Mouse (Mus musculus) neural tube, embryonic 13.5 days (tissue): Measurements from ENCODE around the gene Pdzd2. TPM values are rescaled to one million over a fixed set of nuclear protein-coding genes. Genes with fewer than 3 reads are reported as not detected.

Experiments
- ATAC-seq: fragments of 200-750 bp; cut with Nextera tagmentation; 2 replicates; pipeline ENCODE4 v1.8.0; 2017; ENCODE audit warnings: low read depth, mild to moderate bottlenecking, moderate TSS enrichment, moderate library complexity
- H3K27ac ChIP-seq: fragments of 300-500 bp; sonication (generic); replicated peaks from 2 replicates; pipeline ENCODE4 v1.5.1; 2015; ENCODE audit warnings: moderate library complexity, mild to moderate bottlenecking, inconsistent platforms
- H3K27me3 ChIP-seq: fragments of 300-500 bp; sonication (generic); 2 replicates; pipeline ENCODE4 v1.6.1; 2015; ENCODE audit warnings: mild to moderate bottlenecking, inconsistent platforms
- H3K36me3 ChIP-seq: fragments of 300-500 bp; sonication (generic); 2 replicates; pipeline ENCODE4 v1.6.1; 2015; ENCODE audit warnings: mild to moderate bottlenecking, inconsistent platforms
- H3K4me1 ChIP-seq: fragments of 300-500 bp; sonication (generic); replicated peaks from 2 replicates; pipeline ENCODE4 v1.6.1; 2015; ENCODE audit warnings: inconsistent platforms
- H3K4me2 ChIP-seq: fragments of 300-500 bp; sonication (generic); 2 replicates; pipeline ENCODE4 v1.6.1; 2015; ENCODE audit warnings: inconsistent platforms, mild to moderate bottlenecking, moderate library complexity
- H3K4me3 ChIP-seq: fragments of 300-500 bp; sonication (generic); 2 replicates; pipeline ENCODE4 v1.5.1; 2015; ENCODE audit warnings: mild to moderate bottlenecking, inconsistent platforms
- H3K9ac ChIP-seq: fragments of 300-500 bp; sonication (generic); 2 replicates; pipeline ENCODE4 v1.6.1; 2015; ENCODE audit warnings: moderate library complexity, mild to moderate bottlenecking, inconsistent platforms
- H3K9me3 ChIP-seq: fragments of 300-500 bp; sonication (generic); 2 replicates; pipeline ENCODE4 v1.6.1; 2016; ENCODE audit warnings: inconsistent platforms
- WGBS: fragments of 180-500 bp; shearing (Covaris S2); methylation state at CpG from one replicate; pipeline ENCODE4 v1.1.7; 2015; 5-methylcytosine and 5-hydroxymethylcytosine counted together
- polyA plus RNA-seq: library from polyadenylated mRNA; unstranded; fragments of >200 nt; fragmentation: Nextera tagmentation; extraction: Ambion mirVana; gene quantifications from 2 replicates; pipeline ENCODE4 v1.2.1, GENCODE M21; 2015

Pdzd2 gene
- polyA plus RNA-seq, 1 experiment from 2014 or later = 6.0 TPM

DNA sequence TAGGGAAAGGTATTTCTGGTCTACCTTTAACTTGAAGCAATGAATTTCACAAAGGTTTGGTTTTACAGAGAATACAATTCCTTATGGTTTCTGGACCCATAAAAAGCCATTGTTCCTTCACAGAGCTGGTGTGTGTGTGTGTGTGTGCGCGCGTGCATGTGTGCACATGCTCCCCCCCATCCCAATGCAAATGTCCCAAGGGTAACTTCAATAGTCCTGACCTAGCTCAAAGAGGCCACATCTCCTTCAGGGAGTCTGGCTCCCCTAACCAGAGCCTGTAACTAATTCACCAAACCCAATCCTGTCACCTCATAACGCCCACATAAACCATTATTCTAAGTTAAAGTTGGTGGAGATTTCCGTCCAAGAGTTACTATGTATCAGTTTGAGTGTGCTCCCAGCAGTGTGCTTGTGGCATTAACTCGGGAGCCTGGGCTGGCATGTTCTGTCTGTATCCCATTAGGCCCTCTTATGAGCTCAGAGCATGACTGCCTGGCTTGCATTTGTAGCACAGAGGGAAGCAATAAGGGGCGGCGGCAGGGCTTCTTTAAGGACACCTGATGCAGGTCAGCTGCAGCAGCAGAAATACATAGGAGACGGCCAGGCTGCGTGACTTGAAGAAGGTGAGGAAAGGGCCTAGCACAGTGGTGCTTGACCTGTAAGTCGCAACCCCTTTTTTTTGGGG lies 200.0 kb downstream of the Pdzd2 start:
- Histone ChIP-seq H3K4me2 (no peak overlapping the region), H3K9ac (no peak overlapping the region), H3K4me1 (peaks cover 11% of the 10 kb centered on the region), H3K9me3 (no peaks in the 10 kb centered on the region), H3K36me3 (no peaks in the 10 kb centered on the region), H3K27ac (no peak overlapping the region), H3K27me3 (no peaks in the 10 kb centered on the region), H3K4me3 (no peak overlapping the region)
- ATAC-seq = no peak
- 91% methylated on average over 11 of the region's 11 CpGs for WGBS

GRCm38 (mm10) chr15:12533254-12533653 lies 206.5 kb downstream of the Pdzd2 start:
- Histone ChIP-seq H3K4me2 (no peak overlapping the region), H3K9ac (no peak overlapping the region), H3K4me3 (no peak overlapping the region), H3K9me3 (no peaks in the 10 kb centered on the region), H3K4me1 (no peaks in the 10 kb centered on the region), H3K36me3 (no peaks in the 10 kb centered on the region), H3K27me3 (no peaks in the 10 kb centered on the region), H3K27ac (no peak overlapping the region)
- WGBS = 82% methylated on average over 5 of the region's 5 CpGs
- ATAC-seq = no peak

DNA sequence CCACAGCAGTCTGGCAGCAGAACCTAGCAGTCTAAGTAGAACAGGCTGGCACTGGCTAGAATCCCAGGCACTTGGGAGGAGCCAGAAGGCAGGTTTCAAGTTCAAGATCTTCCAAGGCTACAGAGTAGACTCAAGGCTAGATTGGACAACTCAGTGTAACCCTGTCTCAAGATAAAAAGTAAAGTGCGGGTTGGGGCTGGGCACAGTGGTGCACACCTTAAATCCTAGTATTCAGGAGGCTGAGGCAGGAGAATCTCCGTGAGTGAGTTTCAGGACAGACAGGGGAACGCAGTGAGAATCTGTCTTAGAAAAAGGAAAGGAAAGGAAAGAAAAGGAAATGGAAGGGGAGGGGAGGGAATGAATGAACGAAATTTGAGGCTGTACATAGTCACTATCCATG lies 207.2 kb downstream of the Pdzd2 start:
- no peak for ATAC-seq
- no peaks in the 10 kb centered on the region for H3K4me1 ChIP-seq
- H3K9me3 ChIP-seq = no peaks in the 10 kb centered on the region
- no peak overlapping the region for H3K4me3 ChIP-seq
- H3K4me2 ChIP-seq = no peak overlapping the region
- H3K9ac ChIP-seq = no peak overlapping the region
- WGBS = 95% methylated on average over 4 of the region's 4 CpGs
- no peaks in the 10 kb centered on the region for H3K36me3 ChIP-seq
- H3K27ac ChIP-seq = no peak overlapping the region
- no peaks in the 10 kb centered on the region for H3K27me3 ChIP-seq

DNA sequence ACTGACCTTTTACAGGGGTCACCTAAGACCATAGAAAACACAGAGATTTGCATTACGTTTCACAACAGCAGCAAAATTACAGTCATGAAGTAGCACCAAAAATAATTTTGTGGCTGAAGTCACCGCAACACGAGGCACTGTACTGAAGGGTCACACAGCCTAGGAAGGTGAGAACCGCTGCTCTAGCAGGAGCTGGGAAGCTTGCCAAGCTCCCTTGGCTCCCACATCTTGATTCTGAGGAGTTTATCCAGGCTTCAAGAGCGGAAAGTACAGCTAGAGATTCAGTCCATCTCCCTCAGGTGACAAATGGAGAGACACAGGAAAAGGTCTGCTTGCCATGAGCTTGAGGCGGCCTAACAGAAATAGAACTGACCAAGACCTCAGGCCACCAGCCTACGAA lies 216.9 kb downstream of the Pdzd2 start:
- Histone ChIP-seq H3K4me3 (no peak overlapping the region), H3K27me3 (no peaks in the 10 kb centered on the region), H3K4me1 (peaks cover 33% of the 10 kb centered on the region), H3K36me3 (no peaks in the 10 kb centered on the region), H3K4me2 (no peak overlapping the region), H3K9ac (no peak overlapping the region), H3K27ac (no peak overlapping the region), H3K9me3 (no peaks in the 10 kb centered on the region)
- 83% methylated on average over 7 of the region's 7 CpGs for WGBS
- ATAC-seq = no peak

- WGBS = 62% methylated on average over 9 of the region's 9 CpGs
- Histone ChIP-seq H3K9me3 (no peaks in the 10 kb centered on the region), H3K4me2 (no peak overlapping the region), H3K36me3 (no peaks in the 10 kb centered on the region), H3K4me1 (peaks cover 45% of the 10 kb centered on the region), H3K27ac (no peak overlapping the region), H3K27me3 (no peaks in the 10 kb centered on the region), H3K4me3 (no peak overlapping the region), H3K9ac (no peak overlapping the region)
- 0 out of 2 replicates have a peak, but pooled peaks have one; percentile 19 for ATAC-seq
Observed at GRCm38 (mm10) chr15:12520292-12520691, 219.4 kb downstream of the Pdzd2 start.

GRCm38 (mm10) chr15:12518370-12518973 lies 221.3 kb downstream of the Pdzd2 start:
- Histone ChIP-seq H3K36me3 (no peaks in the 10 kb centered on the region), H3K4me2 (no peak overlapping the region), H3K9ac (no peak overlapping the region), H3K9me3 (no peaks in the 10 kb centered on the region), H3K27me3 (no peaks in the 10 kb centered on the region), H3K27ac (no peak overlapping the region), H3K4me3 (no peak overlapping the region), H3K4me1 (peaks cover 49% of the 10 kb centered on the region)
- 61% methylated on average over 14 of the region's 14 CpGs for WGBS
- ATAC-seq = no peak

DNA sequence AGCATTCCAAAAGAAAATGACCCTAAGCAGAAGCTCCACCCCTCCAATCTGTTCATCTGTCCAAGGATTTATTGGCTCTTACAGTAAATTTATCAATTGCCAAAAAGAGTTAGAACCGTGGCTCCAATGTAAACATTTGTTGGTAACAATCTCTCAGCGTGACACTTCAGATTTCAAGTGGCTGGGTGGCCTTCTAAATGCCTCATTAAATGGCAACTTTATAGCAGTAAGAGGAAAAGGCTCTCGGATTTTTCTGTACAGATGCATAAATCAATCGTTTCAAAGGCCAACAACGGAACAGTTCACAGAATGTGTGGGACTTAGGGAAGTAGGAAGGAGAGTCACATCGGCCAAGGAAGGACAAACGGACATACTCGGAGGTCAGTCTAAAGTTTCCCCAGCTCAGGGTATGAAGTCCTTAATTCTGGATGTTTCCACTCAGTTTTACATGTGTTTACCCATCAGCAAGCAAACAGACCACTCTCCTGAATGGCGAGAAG lies 222.4 kb downstream of the Pdzd2 start:
- no peak for ATAC-seq

GRCm38 (mm10) chr15:12515272-12515844 lies 224.4 kb downstream of the Pdzd2 start:
- Histone ChIP-seq H3K27ac (no peak overlapping the region), H3K36me3 (no peaks in the 10 kb centered on the region), H3K4me1 (peaks cover 40% of the 10 kb centered on the region), H3K4me2 (no peak overlapping the region), H3K4me3 (no peak overlapping the region), H3K9ac (no peak overlapping the region), H3K9me3 (no peaks in the 10 kb centered on the region), H3K27me3 (no peaks in the 10 kb centered on the region)
- ATAC-seq = peak; percentile 24; the same call in 1 of the 2 replicates
- 52% methylated on average over 9 of the region's 9 CpGs for WGBS

More for the DNA sequence above, 222.4 kb downstream of the Pdzd2 start:
- H3K27ac ChIP-seq = no peak overlapping the region
- H3K9ac ChIP-seq = no peak overlapping the region
- H3K27me3 ChIP-seq = no peaks in the 10 kb centered on the region
- H3K4me2 ChIP-seq = no peak overlapping the region
- H3K4me1 ChIP-seq = peaks cover 49% of the 10 kb centered on the region
- WGBS = 58% methylated on average over 9 of the region's 9 CpGs
- H3K9me3 ChIP-seq = no peaks in the 10 kb centered on the region
- no peak overlapping the region for H3K4me3 ChIP-seq
- H3K36me3 ChIP-seq = no peaks in the 10 kb centered on the region

GRCm38 (mm10) chr15:12513526-12513925 lies 226.2 kb downstream of the Pdzd2 start:
- H3K27me3 ChIP-seq = no peaks in the 10 kb centered on the region
- peaks cover 24% of the 10 kb centered on the region for H3K4me1 ChIP-seq
- ATAC-seq = no peak
- no peak overlapping the region for H3K4me2 ChIP-seq
- 84% methylated on average over 9 of the region's 9 CpGs for WGBS
- H3K9ac ChIP-seq = no peak overlapping the region
- no peak overlapping the region for H3K4me3 ChIP-seq
- H3K27ac ChIP-seq = no peak overlapping the region
- H3K9me3 ChIP-seq = no peaks in the 10 kb centered on the region
- H3K36me3 ChIP-seq = no peaks in the 10 kb centered on the region

GRCm38 (mm10) chr15:12508765-12509377 lies 230.9 kb downstream of the Pdzd2 start:
- Histone ChIP-seq H3K9ac (no peak overlapping the region), H3K27ac (no peak overlapping the region), H3K9me3 (no peaks in the 10 kb centered on the region), H3K4me3 (no peak overlapping the region), H3K4me1 (peaks cover 21% of the 10 kb centered on the region), H3K4me2 (no peak overlapping the region), H3K27me3 (no peaks in the 10 kb centered on the region), H3K36me3 (no peaks in the 10 kb centered on the region)
- WGBS = 92% methylated on average over 10 of the region's 10 CpGs
- ATAC-seq = no peak

DNA sequence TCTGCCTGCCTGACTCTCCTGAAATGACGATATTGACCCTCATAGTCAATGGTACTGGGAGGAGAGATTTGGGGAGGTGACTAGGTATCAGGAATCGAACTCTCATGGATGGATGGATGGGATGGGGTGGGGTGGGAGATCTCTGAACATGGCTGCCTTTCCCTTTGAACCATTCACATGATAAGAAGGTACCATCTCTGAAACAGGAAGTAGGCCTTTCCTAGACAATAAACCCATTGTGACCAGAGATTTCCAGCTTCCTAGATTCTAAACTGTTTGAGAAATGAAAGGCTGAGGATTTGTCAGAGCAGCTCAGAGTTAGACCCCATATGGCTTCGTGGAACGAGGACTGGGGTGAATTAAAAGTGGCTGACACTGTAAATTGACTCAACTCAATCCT lies 232.2 kb downstream of the Pdzd2 start:
- WGBS = 79% methylated on average over 4 of the region's 4 CpGs
- H3K9me3 ChIP-seq = no peaks in the 10 kb centered on the region
- H3K27ac ChIP-seq = no peak overlapping the region
- no peak overlapping the region for H3K4me2 ChIP-seq
- no peak overlapping the region for H3K4me3 ChIP-seq
- H3K9ac ChIP-seq = no peak overlapping the region
- ATAC-seq = no peak
- no peaks in the 10 kb centered on the region for H3K36me3 ChIP-seq
- no peaks in the 10 kb centered on the region for H3K27me3 ChIP-seq
- H3K4me1 ChIP-seq = peaks cover 21% of the 10 kb centered on the region

DNA sequence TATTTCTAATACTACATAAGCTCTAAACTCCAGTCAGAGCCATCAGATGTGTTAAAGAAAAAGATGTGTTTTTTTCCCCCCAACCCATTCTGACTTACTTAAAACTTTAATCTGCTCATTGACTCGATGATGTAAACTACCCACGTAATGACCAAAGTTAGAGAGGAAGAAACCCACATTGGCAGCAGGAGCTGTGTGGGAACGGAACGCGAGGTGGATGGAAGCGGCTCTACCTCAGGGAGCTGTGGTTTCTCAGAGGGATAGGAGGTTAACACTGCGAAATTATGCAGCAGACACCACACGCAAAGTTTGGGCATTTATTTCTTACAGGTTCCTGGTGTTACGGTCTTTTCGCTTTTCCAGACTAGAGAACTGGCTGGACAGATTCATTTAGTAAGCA lies 233.2 kb downstream of the Pdzd2 start:
- ATAC-seq = peak; percentile 52; the same call in 1 of the 2 replicates
- H3K9me3 ChIP-seq = no peaks in the 10 kb centered on the region
- 65% methylated on average over 10 of the region's 10 CpGs for WGBS
- H3K27me3 ChIP-seq = no peaks in the 10 kb centered on the region
- no peak overlapping the region for H3K9ac ChIP-seq
- H3K4me2 ChIP-seq = no peak overlapping the region
- peaks cover 21% of the 10 kb centered on the region for H3K4me1 ChIP-seq
- H3K27ac ChIP-seq = 0 out of 2 replicates have a peak overlapping the region, but pooled peaks have one; percentile 25
- no peaks in the 10 kb centered on the region for H3K36me3 ChIP-seq
- H3K4me3 ChIP-seq = no peak overlapping the region
